Mouse (Mus musculus) adrenal gland, postnatal 4 days (tissue): ENCODE measurements around the gene Cdkal1. TPM values are rescaled to one million over a fixed set of nuclear protein-coding genes. Genes with fewer than 3 reads are reported as not detected.

ENCODE experiments used
- DNase-seq, 2 experiments: peaks; one replicate each; pipeline ENCODE4 v3.0.0; 2021 to 2022; ENCODE audit warnings: low spot score in 2 of 2, mixed read lengths in 2 of 2
- total RNA-seq, 2 experiments: library from RNA; stranded (reverse); gene quantifications; 2 replicates each; pipeline ENCODE4 v1.2.3; 2021

Gene Cdkal1
- total RNA-seq, 2 experiments from 2014 or later = 31.9 to 34.3 TPM

GRCm38 (mm10) chr13:29278156-29278555, 577.3 kb downstream of the Cdkal1 start:
- no peak for DNase-seq

GRCm38 (mm10) chr13:29274296-29274695, 581.2 kb downstream of the Cdkal1 start:
- no peak for DNase-seq

- no peak for DNase-seq
Observed at GRCm38 (mm10) chr13:29273693-29274221, 581.7 kb downstream of the Cdkal1 start.

GRCm38 (mm10) chr13:29271451-29271850, 584.0 kb downstream of the Cdkal1 start:
- DNase-seq = no peak

- DNase-seq = no peak
Observed at GRCm38 (mm10) chr13:29264015-29264711, 591.3 kb downstream of the Cdkal1 start.

GRCm38 (mm10) chr13:29262164-29262563, 593.3 kb downstream of the Cdkal1 start:
- DNase-seq = no peak

- DNase-seq = no peak
Observed at GRCm38 (mm10) chr13:29248535-29248934, 606.9 kb downstream of the Cdkal1 start.

GRCm38 (mm10) chr13:29247800-29248199, 607.7 kb downstream of the Cdkal1 start:
- no peak for DNase-seq

GRCm38 (mm10) chr13:29235065-29235464, 620.4 kb downstream of the Cdkal1 start:
- no peak for DNase-seq

GRCm38 (mm10) chr13:29234442-29234841, 621.0 kb downstream of the Cdkal1 start:
- no peak for DNase-seq

GRCm38 (mm10) chr13:29233970-29234369, 621.5 kb downstream of the Cdkal1 start:
- DNase-seq = no peak

GRCm38 (mm10) chr13:29232681-29233080, 622.8 kb downstream of the Cdkal1 start:
- DNase-seq = no peak

- DNase-seq = no peak
Observed at GRCm38 (mm10) chr13:29224815-29225214, 630.7 kb downstream of the Cdkal1 start.

- no peak for DNase-seq
Observed at GRCm38 (mm10) chr13:29222261-29222838, 633.1 kb downstream of the Cdkal1 start.

- DNase-seq = no peak
Observed at GRCm38 (mm10) chr13:29221646-29222045, 633.8 kb downstream of the Cdkal1 start.

- DNase-seq = no peak
Observed at GRCm38 (mm10) chr13:29218594-29219230, 636.8 kb downstream of the Cdkal1 start.

- no peak for DNase-seq
Observed at GRCm38 (mm10) chr13:29210159-29211021, 645.1 kb downstream of the Cdkal1 start.

GRCm38 (mm10) chr13:29208749-29209148, 646.7 kb downstream of the Cdkal1 start:
- DNase-seq = no peak

GRCm38 (mm10) chr13:29203856-29204255, 651.6 kb downstream of the Cdkal1 start:
- DNase-seq = no peak

GRCm38 (mm10) chr13:29203426-29203825, 652.0 kb downstream of the Cdkal1 start:
- DNase-seq = no peak

- DNase-seq = no peak
Observed at GRCm38 (mm10) chr13:29202562-29202961, 652.9 kb downstream of the Cdkal1 start.
